Mouse (Mus musculus): Measurements from ENCODE around the gene Zranb3.

DNA sequence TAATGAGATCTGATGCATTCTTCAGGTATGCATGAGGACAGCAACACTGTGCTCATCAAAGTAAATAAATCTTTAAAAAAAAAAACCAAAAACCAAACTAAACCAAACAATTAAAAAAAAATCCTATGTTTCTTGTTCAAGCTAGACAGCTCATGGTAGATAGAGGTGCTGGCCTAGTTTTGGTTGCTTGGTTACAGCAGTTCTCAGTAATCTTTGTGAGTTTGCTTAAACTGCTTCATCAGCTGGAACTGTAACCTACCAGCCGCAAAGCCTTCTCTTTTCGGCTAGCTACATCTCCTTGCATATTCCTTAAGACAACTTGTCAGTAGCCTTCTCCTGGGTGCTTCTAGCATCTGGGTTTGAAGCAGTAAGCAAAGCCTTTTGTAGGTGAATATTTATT, 93.1 kb downstream of the Zranb3 start:
- TF ChIP-seq CTCF (IDR thresholded peaks at IDR 0.05; ENCODE audit: extremely low read depth, insufficient read length, insufficient replicate concordance, low read depth, low read length) (no peak), POLR2A (IDR thresholded peaks at IDR 0.05; ENCODE audit: low read depth, low read length) (no peak)
